In the genomic region with DNA sequence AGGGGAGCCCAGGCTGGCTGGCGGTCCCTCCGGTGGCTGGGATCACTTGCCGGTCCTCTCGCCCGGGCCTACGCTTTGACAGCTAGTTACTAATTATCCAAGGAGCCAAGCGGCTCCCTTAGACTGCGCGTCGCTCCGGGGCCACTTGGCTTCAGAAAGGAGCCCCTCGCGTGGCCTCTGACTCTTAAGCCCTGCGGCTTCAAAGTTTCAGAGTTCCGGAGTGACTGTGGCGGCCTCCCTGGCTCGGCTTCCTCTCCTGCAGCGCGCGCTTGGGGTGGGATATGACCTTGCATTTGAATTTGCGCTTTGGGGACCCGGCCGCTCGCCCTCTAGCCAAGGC, we compare ENCODE assay signal across 8 mouse cellular contexts. TPM values are rescaled to one million over a fixed set of nuclear protein-coding genes. Genes with fewer than 3 reads are reported as not detected.
DNase-seq lines count a peak whose midpoint lies in the region; ATAC-seq and TF ChIP-seq lines count a peak whose summit lies in the region.

No protein-coding gene starts in this region.

- no peak for ATAC-seq in forebrain, embryonic 11.5 days (replicated peaks; ENCODE audit: low FRiP score)
- ATAC-seq in forebrain, embryonic 12.5 days (ENCODE audit: low FRiP score), result no peak
- peak; percentile 39; the same call in 1 of the 2 replicates for ATAC-seq in liver, postnatal 0 days

- TF ChIP-seq CTCF in kidney, adult 2 months (conservative IDR thresholded peaks at IDR 0.05; ENCODE audit: insufficient read depth, insufficient read length, low read depth, low read length), result no peak
- no peak for TF ChIP-seq CTCF in liver, postnatal 0 days (IDR thresholded peaks at IDR 0.05; ENCODE audit: low read depth)

- H3K36me3 ChIP-seq in forebrain, embryonic 11.5 days (ENCODE audit: control insufficient read depth, insufficient read depth, low read length), result no peaks in the 10 kb centered on the region
- H3K36me3 ChIP-seq in forebrain, embryonic 12.5 days (replicated peaks), result no peaks in the 10 kb centered on the region
- peaks cover 2% of the 10 kb centered on the region; the same call in 1 of the 2 replicates for H3K36me3 ChIP-seq in kidney, adult 2 months (ENCODE audit: control insufficient read depth, insufficient read depth, low read length)
- H3K36me3 ChIP-seq in liver, postnatal 0 days (replicated peaks; ENCODE audit: insufficient read depth, low read length), result no peaks in the 10 kb centered on the region

- no peak overlapping the region for H3K4me2 ChIP-seq in forebrain, embryonic 11.5 days (ENCODE audit: low read depth, low read length, severe bottlenecking)
- no peak overlapping the region for H3K4me2 ChIP-seq in forebrain, embryonic 12.5 days
- H3K4me2 ChIP-seq in liver, postnatal 0 days (ENCODE audit: low read depth, low read length), result peak overlapping the region; percentile 69

- no peaks in the 10 kb centered on the region for H3K9me3 ChIP-seq in forebrain, embryonic 11.5 days (ENCODE audit: control insufficient read depth, low read length)
- H3K9me3 ChIP-seq in forebrain, embryonic 12.5 days, result no peaks in the 10 kb centered on the region
- no peaks in the 10 kb centered on the region for H3K9me3 ChIP-seq in liver, postnatal 0 days (ENCODE audit: low read length)

- H3K9ac ChIP-seq in forebrain, embryonic 11.5 days (ENCODE audit: low read length), result no peak overlapping the region
- H3K9ac ChIP-seq in forebrain, embryonic 12.5 days, result no peak overlapping the region
- peak overlapping the region; percentile 72 for H3K9ac ChIP-seq in liver, postnatal 0 days (replicated peaks)

- H3K4me1 ChIP-seq in forebrain, embryonic 11.5 days (replicated peaks; ENCODE audit: control insufficient read depth, insufficient read depth, low read length), result peaks cover 20% of the 10 kb centered on the region
- H3K4me1 ChIP-seq in forebrain, embryonic 12.5 days, result peaks cover 25% of the 10 kb centered on the region
- no peaks in the 10 kb centered on the region for H3K4me1 ChIP-seq in kidney, adult 2 months (ENCODE audit: control insufficient read depth, insufficient read depth, low read length)
- no peaks in the 10 kb centered on the region for H3K4me1 ChIP-seq in liver, postnatal 0 days (ENCODE audit: insufficient read depth)

- DNase-seq in forebrain, embryonic 11.5 days (ENCODE audit: low spot score), result peak; percentile 68
- DNase-seq in ZHBTc4 (ENCODE audit: low read depth, low spot score), result peak; percentile 58
- DNase-seq in kidney, adult 2 months, result peak; percentile 90
- DNase-seq in liver, postnatal 0 days, result peak; percentile 49
- DNase-seq in gastrocnemius, postnatal 36 days, result no peak
- DNase-seq in ovary, postnatal 10 days (ENCODE audit: low spot score), result no peak
- no peak for DNase-seq in cerebellum, adult 11-12 months

- WGBS in forebrain, embryonic 11.5 days, result under 1% methylated on average over 24 of the region's 24 CpGs
- WGBS in forebrain, embryonic 12.5 days, result under 1% methylated on average over 24 of the region's 24 CpGs
- WGBS in kidney, adult 2 months, result 1% methylated on average over 24 of the region's 24 CpGs
- WGBS in liver, postnatal 0 days (ENCODE audit: insufficient replicate concordance), result under 1% methylated on average over 24 of the region's 24 CpGs

- no peak overlapping the region for H3K4me3 ChIP-seq in forebrain, embryonic 11.5 days (ENCODE audit: low read depth, low read length)
- H3K4me3 ChIP-seq in forebrain, embryonic 12.5 days (replicated peaks), result no peak overlapping the region
- H3K4me3 ChIP-seq in kidney, adult 2 months (ENCODE audit: insufficient read depth, low read depth, low read length), result peak overlapping the region; percentile 87
- peak overlapping the region; percentile 41 for H3K4me3 ChIP-seq in liver, postnatal 0 days (ENCODE audit: low read depth, low read length)

- no peak for TF ChIP-seq EP300 in liver, postnatal 0 days (IDR thresholded peaks at IDR 0.05; ENCODE audit: low read depth)

- H3K27me3 ChIP-seq in forebrain, embryonic 11.5 days (ENCODE audit: control insufficient read depth, insufficient read depth, low read length), result peaks cover 74% of the 10 kb centered on the region
- H3K27me3 ChIP-seq in forebrain, embryonic 12.5 days, result peaks cover 86% of the 10 kb centered on the region
- H3K27me3 ChIP-seq in kidney, adult 2 months (replicated peaks; ENCODE audit: control insufficient read depth, insufficient read depth, low read length), result no peaks in the 10 kb centered on the region
- peaks cover 49% of the 10 kb centered on the region for H3K27me3 ChIP-seq in liver, postnatal 0 days (ENCODE audit: insufficient read depth, low read length)

- intact Hi-C loops in gastrocnemius, postnatal 36 days (cut with DNase I), result no loop called here

- no peak overlapping the region for H3K27ac ChIP-seq in forebrain, embryonic 11.5 days (ENCODE audit: low read depth, low read length)
- no peak overlapping the region for H3K27ac ChIP-seq in forebrain, embryonic 12.5 days
- H3K27ac ChIP-seq in kidney, adult 2 months (ENCODE audit: insufficient read depth, low read depth, low read length), result peak overlapping the region; percentile 99
- peak overlapping the region; percentile 86; the same call in 1 of the 2 replicates for H3K27ac ChIP-seq in liver, postnatal 0 days (ENCODE audit: low read depth)

- TF ChIP-seq POLR2A in kidney, adult 2 months (IDR thresholded peaks at IDR 0.05; ENCODE audit: low read depth, low read length), result no peak

RNA-seq across cellular contexts. Expression of a gene that starts 2.1 kb away (rescaled TPM):
- polyA plus RNA-seq in forebrain, embryonic 11.5 days (2014; fragmentation: Nextera tagmentation; extraction: Ambion mirVana), result not detected in 2 replicates
- polyA plus RNA-seq in forebrain, embryonic 12.5 days (2016; fragmentation: Nextera tagmentation; extraction: Ambion mirVana), result not detected in 2 replicates
- 161 and 172 TPM in 2 replicates for polyA plus RNA-seq in kidney, adult 2 months (2012; rRNA removed)
- polyA plus RNA-seq in liver, postnatal 0 days (2015; fragmentation: Nextera tagmentation; extraction: Ambion mirVana), result 4.9 and 5.4 TPM in 2 replicates
- not detected for total RNA-seq in gastrocnemius, postnatal 36 days (2021)

Comparison
In these comparisons a context has a peak if more than half of its experiments do, and no peak if none do; other contexts are left out.
1. DNase-seq: peak in forebrain, embryonic 11.5 days (single experiment), ZHBTc4 (single experiment), kidney, adult 2 months (single experiment) and liver, postnatal 0 days (single experiment); none in gastrocnemius, postnatal 36 days (0 of 2), ovary, postnatal 10 days (single experiment) and cerebellum, adult 11-12 months (single experiment).
2. H3K27ac ChIP-seq: peak in kidney, adult 2 months (single experiment) and liver, postnatal 0 days (single experiment); none in forebrain, embryonic 11.5 days (single experiment) and forebrain, embryonic 12.5 days (single experiment).
3. H3K4me3 ChIP-seq: peak in kidney, adult 2 months (single experiment) and liver, postnatal 0 days (single experiment); none in forebrain, embryonic 11.5 days (single experiment) and forebrain, embryonic 12.5 days (single experiment).
4. RNA of a gene that starts 2.1 kb away (polyA plus RNA-seq): 161 to 172 TPM in kidney, adult 2 months; 4.9 to 5.4 TPM in liver, postnatal 0 days, not detected in forebrain, embryonic 11.5 days and not detected in forebrain, embryonic 12.5 days; every median in the first group is over 10 times any median in the second.